Mouse (Mus musculus) megakaryocyte, embryonic 14.5 days (primary cell): ENCODE measurements around the gene Rmi2.

Source experiments
- FLI1 ChIP-seq: IDR thresholded peaks from 2 replicates; pipeline ENCODE4 v1.6.1; 2012; ENCODE audit warnings: low read length, inconsistent platforms, mixed read lengths
- GATA1 ChIP-seq: IDR thresholded peaks from 3 replicates; pipeline ENCODE4 v1.6.1; 2012; ENCODE audit warnings: mixed read lengths, low read length, inconsistent platforms, borderline replicate concordance

- TF ChIP-seq GATA1 (no peak), FLI1 (no peak)
Observed at GRCm38 (mm10) chr16:10845952-10846351, 11.1 kb downstream of the Rmi2 start.
